Mouse (Mus musculus): Measurements from ENCODE around the gene Tmem95.
"Not testable (repeated sequence)": the region's sequence is repeated elsewhere in the genome, so short reads cannot be mapped to it uniquely, and the experiment has no call there.

Tmem95 gene

DNA sequence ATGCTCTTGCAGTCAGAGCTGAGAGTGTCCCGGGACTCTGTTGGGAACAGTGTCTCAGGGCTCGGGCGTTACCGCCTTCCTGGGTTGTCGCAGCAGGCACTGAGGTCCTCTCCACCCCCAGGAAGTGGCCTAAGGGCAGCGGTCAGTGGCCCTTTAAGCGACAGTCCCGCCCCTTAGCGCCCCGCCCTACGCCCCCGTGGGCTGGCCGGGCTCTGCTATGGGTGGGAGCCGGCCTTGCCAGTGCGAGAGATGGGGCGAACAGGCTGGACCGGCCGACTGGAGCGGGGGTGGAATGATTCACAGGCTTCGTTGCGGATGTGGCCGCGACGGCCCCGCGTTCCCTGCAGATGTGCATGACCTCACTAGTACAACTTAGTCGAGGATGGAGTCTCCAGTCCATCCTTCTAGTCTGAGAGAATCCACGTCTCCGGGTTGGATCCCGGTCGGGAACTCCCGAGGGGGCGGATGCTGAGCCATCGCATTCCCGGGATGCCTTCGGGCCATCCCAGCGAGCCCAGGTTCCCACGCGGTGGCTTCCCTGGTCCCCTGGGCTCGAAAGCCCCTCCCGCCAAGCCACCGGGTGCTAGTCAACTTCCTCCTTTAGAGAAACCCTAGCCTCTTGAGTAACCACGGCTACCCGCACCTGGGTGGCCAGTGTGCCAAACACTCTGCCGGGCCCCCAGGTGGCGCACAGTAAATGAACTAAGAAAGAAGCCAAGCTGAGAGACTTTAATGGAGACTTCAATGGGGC lies 3.2 kb upstream of the Tmem95 start, which contains the start of gene Kctd11:
Gene Kctd11 (minus strand): TSS at position 554 of the 751 bp plus-strand sequence.
- peak; percentile 62 to 68 for DNase-seq (ENCODE audit: low spot score in 2 of 2)

DNA sequence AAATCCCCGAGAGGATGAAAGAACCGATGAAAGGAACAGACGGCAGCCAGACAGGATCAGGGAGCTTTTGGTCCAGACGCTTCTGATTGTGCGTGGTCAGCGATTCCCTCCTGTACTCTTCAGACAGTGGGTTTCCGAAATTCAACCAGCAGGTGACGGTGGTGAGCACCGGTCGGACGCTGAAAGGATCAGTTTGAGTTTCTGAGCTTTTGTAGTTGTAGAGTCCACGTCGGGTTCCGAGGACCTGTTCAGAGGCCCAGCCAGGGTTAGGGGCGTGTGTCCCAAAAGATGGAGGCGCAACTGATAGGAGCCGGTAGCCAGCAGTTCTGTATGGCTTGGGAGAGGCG lies 2.7 kb upstream of the Tmem95 start:
- peak in 1 of 2 experiments; percentile 57 for DNase-seq (ENCODE audit: low spot score in 2 of 2)

DNA sequence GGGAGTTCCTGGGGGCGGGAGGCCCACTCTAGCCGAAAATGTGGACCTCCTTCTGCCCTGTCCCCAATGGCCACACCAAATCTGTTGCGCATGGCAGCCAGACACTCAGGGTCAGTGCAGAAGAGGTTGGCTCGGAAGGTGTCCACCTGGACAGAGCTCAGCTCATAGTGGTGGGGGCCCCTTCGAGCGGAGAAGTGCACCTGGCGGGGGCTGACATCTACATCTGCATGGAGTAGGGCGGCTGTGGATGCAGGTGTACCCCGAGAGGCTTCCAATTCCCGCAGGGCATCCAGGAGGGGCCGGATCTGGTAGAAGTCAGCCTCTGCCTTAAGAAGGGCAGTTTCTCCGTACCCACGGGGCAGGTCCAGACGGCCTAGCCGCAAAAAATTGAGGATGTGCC lies 1.9 kb upstream of the Tmem95 start:
- DNase-seq (ENCODE audit: low spot score in 2 of 2): peak in 1 of 2 experiments; percentile 8

DNA sequence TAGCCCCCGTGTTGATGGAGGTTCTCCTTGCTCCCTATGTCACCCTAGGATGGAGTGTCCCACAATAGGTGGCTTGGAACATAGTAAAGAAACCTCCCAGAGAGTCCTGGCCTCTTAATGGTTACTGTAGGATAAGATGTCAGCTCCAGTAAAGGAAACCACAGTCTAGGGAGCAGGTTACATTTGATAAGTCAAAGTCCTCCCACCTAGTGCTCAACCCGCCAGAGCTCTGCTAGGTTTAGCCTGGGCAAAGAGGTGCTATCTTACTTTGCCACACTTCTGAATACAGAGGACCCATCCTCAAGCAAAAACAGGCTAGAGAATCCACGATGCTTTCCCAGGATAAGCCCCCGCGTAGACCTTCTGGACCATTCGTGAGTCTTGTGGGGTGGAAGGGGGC lies 1.1 kb upstream of the Tmem95 start:
- DNase-seq (ENCODE audit: low spot score in 2 of 2): no peak

DNA sequence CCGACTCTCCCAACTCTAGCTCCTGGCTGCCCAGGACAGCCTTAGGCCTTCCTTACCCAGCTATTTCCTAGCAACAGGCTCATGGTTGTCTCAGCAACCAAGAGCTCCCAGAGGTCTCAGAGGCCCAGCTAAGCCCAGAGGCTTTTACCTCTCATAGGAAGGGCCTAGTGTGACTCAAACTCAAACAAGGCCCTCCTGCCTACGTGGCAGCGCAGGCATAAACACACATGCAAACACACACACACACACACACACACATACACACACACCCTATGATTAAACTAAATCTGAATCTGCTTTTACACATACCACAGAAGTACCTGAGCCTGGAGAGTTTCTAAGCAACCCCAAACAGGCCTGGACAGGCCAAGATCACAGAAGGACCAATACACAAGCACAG lies 581 bp upstream of the Tmem95 start:
- DNase-seq (ENCODE audit: low spot score in 2 of 2): no peak

DNA sequence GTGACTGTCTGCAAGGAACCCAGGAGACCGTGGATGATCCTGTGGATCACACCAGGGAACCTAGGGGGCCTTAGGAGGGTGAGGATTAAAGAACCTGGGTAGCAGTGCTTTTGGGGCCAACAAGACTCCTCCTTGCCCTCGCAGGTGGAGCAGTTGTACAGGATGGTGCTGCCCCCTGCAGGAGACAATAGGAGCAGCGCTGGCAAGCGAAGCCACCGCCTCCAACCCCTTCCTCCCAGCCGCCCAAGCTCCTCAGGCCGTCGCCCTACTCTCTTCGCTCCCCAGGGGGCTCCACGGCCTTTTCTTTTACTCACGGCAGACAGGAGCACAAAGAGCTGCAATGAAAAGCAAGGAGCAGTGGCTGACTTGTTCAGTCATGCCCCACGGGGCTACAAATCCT lies 951 bp downstream of the Tmem95 start:
- DNase-seq (ENCODE audit: low spot score in 2 of 2): peak; percentile 57 to 77

DNA sequence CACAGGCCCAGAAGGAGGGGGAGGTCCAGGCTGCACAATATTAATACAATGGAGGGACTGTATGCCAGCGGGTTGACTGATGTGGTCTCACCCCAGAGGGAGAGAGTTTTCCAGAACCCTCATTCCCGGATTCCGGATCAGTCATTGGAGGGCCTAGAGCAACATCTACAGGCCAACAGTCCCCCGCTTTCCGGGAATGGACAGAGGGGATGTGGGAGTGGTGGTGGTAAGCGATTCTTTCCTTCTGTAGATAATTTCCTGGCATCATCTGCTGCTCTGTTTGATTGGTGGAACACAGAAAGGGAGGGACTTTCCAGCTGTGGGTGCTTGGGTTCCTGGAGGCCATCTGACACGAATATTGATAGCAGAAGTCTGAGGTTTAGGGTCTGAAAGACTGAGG lies 1.6 kb downstream of the Tmem95 start:
- DNase-seq (ENCODE audit: low spot score in 2 of 2): no peak

DNA sequence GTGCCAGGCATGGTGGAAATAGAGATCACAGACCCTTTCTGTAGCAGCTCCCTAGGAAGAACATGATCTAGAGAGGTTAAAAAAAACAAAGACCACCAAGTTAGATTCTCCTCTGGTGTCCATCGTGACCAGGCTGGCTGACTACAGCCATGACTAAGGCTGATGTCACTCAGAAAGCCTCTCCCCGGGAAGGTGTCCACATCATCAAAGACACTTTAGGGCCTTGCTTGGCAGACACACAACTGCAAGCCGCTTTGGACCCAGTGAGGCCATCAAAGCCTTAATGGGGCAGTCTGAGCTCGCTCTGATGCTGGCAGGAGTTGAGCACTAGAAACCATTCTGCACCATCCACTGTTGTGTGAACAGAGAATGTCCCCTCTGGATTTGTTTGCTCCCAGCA lies 5.4 kb downstream of the Tmem95 start:
- no peak for DNase-seq (ENCODE audit: low spot score in 2 of 2)

DNA sequence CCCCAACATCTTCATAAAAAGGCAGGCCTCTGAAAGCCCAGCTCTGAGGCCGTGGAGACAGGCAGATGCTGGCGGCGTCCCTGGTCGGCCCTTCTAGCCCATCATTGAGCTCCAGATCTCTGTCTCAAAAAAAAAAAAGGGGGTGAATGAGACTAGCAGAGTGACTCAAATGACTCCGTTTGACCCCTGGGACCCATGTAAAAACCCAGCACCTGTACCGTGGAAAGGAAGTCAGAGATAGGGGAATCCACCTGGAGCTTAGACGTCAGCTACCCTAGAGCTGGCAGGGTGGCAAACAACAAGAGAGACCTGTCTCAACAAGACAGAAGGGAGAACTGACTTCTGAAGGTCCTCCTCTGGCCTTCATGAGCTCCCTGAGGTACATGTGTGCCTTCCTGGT lies 6.0 kb downstream of the Tmem95 start:
- no peak for DNase-seq (ENCODE audit: low spot score in 2 of 2)

DNA sequence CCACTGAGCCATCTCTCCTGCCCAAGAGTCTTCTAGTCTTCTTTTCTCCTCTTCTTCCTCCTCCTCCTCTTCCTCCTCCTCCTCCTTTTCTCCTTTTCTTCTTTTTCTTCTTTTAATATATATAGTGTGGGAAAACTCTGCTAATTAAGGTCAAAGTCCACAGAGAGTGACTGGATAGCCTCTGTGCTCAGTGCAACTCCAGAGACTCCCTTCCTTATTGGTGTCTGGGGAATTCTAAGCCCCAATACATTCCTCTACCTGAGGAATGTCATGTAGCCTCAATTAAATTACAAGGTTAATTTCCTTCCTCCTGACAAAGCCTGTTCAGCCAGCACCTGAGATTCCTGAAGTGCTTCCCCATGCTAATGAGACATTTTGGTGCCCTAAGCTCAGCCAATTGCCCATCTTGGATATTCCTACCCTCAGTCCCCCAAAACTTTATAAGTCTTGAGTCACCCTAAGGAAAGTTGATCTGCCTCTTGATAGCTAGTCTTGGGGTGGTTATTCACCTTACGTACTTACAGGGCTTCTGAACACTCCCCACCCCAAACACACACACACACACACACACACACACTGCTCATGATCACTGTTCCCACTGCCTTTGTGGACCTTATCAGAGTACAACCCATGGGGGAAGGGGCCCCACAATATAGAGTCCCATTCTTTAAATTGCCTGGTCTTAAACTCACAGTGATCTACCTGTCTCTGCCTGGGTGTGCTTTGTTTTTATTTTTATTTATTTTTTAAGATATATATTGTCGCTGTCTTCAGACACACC lies 7.3 kb downstream of the Tmem95 start:
- no peak for DNase-seq (ENCODE audit: low spot score in 2 of 2)

DNA sequence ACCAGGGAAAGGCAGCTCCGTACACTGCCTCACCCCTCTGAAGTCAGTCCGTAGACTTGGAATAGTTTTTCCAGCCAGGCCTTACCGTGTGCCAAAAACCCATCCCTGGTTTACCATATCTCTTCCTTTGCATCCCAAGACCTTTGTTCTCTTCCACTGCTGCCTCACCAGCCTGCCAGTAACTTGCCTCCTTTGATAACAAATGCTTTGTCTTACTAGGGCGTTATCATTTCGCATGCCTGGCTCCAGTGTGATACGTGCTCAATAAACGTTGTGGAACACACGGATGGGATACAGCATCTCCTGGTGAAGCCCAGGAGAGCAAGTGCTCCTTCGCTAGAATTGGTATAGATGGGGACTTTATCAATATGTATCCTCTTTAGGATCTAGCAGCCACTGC lies 10.5 kb downstream of the Tmem95 start:
- no peak for DNase-seq (ENCODE audit: low spot score in 2 of 2)

DNA sequence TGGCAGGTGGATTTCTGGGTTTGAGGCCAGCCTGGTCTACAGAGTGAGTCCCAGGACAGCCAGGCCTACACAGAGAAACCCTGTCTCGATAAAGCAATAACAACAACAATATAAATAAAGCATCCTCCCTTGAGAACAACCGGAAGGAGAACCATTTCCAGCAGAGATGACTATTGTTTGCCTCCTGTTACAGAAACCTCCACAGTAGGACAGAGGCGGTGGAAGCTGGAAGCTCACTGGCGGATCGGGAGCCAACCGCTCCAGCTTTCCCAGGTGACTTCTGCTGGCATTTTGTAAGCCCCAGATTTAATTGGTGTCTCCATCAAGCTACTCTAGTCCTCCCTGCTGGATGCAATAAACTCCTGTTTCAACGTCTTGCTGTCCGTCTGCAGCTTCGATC lies 12.3 kb downstream of the Tmem95 start:
- DNase-seq (ENCODE audit: low spot score in 2 of 2): no peak

DNA sequence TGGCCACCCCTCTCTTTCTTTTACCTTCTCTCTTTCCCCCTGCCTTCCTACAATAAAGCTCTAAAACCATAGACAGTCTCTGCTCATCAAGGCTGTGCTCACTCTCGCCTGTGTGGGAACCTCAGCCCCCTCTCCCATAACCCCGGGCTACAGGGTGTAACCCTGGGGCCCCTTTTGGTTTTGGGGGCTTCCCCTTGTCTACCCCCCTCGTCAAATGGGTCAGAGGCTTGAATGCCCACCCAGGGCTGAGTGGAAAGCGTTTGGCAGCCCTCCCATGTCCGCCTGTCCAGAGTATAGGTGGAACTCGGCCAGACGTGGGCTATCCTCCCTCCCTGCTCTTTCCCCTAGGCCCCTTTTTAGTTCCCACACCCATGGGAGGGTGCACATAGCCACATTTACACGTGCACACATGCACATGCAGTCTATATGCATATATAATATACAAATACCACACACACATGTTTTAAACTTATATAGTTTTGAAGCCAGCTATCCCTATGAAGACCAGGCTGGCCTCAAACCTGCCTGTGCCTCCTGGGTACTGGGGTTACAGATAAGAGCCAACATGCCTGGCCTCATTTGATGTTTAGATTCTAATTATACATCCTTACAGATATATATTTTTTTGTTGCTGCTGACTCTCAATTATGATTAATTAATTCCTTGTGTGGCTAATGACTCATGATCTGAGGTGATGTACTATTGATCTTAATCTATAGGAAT lies 13.5 kb downstream of the Tmem95 start:
- DNase-seq (ENCODE audit: low spot score in 2 of 2): no peak

DNA sequence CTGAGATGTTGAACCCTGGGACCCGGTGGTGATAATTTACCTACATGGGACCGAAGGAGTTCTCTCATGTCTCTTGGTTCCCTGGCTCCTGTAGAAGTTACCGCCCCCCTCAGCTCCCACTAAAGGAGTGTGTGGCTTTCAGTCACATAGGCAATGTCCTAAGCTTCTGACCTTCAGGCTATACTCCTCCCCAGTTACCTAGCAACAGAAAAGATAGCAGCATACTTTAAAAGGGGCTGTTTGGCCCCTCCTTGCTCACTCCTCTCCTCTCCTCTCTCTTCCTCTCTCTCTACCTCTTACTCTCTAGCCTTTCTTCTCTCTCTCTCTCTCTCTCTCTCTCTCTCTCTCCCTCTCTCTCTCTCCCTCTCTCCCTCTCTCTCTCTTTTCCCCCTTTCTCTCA lies 14.1 kb downstream of the Tmem95 start:
- DNase-seq (ENCODE audit: low spot score in 2 of 2): not testable (repeated sequence)

DNA sequence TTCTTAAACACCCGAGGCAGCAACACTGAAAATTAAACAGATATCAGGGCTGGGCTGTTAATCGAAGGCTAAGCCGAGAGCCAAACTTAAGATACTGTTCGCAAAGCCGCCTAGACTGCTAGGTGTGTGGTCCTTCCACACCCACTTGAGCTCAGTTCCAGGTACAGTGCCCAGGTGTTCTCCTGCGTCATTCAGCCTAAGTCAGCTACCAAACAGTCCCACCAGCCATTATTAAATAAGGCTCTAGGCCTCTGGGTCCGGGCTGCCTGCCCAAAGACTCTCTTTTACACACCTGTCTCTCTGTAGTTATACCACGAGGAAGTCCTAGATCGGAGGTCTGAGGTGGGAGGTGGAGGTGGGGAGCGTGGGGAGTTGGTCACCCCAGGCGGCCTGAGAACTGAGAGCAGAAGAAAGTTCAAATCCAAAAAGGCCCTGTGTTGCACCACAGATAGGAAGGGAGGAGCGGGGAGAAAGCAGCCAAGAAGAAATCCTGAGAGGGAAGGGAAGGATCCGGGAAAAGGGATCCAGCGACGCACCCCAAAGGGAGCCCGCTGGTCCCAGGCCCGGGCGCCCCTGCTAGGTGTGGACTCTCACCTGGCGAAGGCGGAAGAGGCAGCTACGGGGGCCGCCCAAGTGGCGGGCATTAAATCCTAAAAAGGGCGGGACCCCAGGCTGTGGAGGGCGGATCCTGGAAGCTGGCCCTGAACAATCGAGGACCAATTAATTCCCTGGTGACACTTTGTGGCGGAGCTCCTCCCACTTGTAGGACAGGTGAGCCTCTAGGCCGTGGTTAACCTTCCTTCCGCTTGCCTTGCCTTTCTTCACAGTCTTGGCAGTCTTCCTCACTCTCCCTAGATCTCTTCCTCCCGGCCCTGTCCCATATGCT lies 19.5 kb downstream of the Tmem95 start, which contains the start of gene Tnk1:
Gene Tnk1 (minus strand): TSS at position 618 of the 886 bp plus-strand sequence.
- DNase-seq (ENCODE audit: low spot score in 2 of 2): no peak

DNA sequence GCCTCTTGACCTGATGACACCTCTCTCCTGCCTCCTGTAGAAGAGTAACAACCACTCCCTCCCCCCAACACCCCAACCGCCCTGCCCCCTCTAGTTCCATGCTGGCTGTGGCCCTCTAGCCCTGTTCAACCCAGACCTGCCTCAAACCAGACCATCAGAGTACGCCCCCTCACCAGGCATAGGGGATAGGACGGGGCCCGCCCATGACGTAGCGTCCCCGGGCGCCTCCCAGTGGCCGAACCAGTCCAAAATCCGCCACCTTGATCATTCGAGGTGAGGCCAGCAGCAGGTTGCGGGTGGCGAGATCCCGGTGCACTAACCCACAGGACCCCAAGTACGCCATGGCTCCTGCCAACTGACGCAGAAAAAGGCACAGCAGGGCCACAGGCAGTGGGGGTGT lies 22.5 kb downstream of the Tmem95 start:
- DNase-seq (ENCODE audit: low spot score in 2 of 2): no peak

DNA sequence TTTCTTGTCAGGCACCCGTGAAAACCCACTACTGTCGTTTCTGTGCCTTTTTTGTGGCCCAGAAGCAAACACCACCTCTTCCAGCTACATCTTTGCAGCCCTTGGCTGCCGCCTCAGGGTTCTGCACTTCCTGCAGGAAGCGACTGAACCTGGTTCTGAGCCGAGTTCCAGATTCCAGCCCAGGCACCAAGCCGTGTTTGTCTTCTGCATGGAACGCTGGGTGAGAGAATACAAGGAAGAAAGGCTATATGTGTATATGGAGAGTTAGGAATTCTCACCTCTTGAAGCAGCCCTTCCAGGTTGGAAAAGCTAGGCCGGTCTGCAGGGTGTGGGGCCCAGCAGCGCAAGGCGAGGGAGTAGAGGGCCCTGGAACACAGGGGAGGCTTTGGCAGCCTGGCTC lies 23.1 kb downstream of the Tmem95 start:
- no peak for DNase-seq (ENCODE audit: low spot score in 2 of 2)

DNA sequence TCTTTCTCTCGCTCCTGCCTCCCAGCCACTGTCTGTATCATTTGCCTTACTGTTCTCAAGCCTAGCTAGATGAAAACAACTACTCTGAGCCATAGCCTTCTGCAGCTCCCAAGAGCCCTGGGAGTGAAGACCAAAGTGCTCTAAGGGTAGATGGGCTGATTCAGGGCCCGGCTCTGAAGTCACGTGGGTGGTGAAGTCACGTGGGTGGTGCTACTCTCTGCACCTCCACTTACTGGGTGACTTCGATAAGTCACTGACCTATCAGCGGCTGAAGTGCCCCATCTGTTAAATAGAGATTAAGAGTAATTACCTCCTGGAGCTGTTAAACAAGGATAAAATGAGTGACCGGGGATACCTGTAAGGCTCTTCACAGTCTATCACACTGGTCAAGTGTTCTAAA lies 23.8 kb downstream of the Tmem95 start:
- DNase-seq (ENCODE audit: low spot score in 2 of 2): no peak

DNA sequence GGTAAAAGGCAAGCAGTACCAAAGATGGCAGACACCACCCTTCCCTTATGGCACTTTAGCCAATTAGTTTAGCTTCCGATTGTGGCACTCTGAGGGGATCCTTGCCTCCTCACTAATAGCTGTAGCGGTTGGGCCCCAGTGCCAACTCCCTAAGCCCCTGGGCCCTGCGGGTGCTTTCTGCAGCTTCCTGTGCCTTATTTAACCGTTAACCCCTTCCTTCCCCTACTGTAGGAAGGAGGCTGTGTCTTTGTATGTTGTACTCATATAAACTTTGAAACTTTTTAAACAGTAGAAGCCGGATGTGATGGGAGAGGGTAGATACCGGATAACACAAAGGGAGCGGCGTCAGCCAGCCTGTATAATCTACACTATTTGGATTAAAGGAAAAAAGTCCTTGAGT lies 27.1 kb downstream of the Tmem95 start:
- DNase-seq (ENCODE audit: low spot score in 2 of 2): no peak

DNA sequence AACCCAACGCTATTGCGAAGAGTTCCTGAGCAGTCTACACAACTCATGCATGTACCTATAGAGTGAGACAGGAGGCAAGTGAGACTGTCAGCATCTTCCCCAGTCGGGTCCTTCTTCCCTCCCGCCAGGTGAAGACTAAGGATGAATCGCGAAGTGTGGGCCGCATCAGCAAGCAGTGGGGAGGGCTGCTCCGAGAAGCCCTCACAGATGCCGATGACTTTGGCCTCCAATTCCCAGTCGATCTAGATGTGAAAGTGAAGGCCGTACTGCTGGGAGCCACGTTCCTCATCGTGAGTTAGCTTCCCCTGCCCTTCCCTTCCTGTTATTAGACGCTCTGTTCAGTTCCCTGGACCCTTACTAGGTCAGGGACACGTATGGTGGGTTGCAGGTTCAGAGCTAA lies 27.9 kb downstream of the Tmem95 start:
- no peak for DNase-seq (ENCODE audit: low spot score in 2 of 2)

DNA sequence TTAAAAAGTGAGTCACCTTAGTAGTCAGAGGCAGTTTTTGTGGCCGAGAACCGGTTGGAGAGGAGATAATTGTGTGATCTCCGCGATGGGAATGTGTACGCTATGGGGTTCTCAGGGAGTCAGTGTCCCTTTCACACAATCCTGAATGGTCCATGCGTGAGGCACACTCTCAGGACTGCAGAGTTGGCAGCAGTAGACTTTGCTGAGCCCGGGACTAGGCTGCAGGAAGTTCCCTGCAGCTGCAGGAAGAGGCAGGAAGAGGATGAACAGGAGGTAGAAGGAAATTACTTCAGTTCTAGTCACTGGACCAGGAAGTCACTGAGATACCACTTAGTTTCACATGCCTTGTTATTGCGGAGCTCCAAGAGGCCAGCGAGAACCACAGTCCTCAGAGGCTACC lies 28.7 kb downstream of the Tmem95 start:
- DNase-seq (ENCODE audit: low spot score in 2 of 2): no peak

DNA sequence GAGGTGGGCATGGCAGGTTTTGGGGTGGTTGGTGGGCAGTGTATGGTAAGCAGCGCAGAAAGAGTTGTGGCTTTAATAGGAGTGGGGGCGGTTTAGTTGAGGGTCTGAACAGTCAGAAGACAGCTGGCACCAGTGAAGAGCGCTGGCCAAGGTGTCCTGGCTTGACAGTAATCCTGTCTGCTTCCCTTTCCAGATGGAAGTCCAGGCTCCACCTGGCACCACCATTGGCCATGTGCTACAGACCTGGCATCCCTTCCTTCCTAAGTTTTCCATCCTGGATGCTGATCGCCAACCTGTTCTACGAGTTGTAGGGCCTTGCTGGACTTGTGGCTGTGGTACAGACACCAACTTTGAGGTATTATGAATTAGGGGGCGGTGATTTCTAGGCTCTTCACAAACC lies 29.8 kb downstream of the Tmem95 start:
- DNase-seq (ENCODE audit: low spot score in 2 of 2): no peak

Data from frontal cortex, postnatal 10 days (tissue).